Mouse (Mus musculus) forebrain, embryonic 15.5 days (tissue): ENCODE results near the gene Bpnt1. TPM values are rescaled to one million over a fixed set of nuclear protein-coding genes. Genes with fewer than 3 reads are reported as not detected.

Experiments used
- ATAC-seq: fragments of 200-750 bp; cut with Nextera tagmentation; replicated peaks from 2 replicates; pipeline ENCODE4 v1.8.0; 2017; ENCODE audit warnings: mild to moderate bottlenecking, moderate TSS enrichment, moderate library complexity
- H3K27ac ChIP-seq: fragments of 300-500 bp; sonication (generic); replicated peaks from 2 replicates; pipeline ENCODE4 v1.5.1; 2015; ENCODE audit warnings: mild to moderate bottlenecking, inconsistent platforms
- H3K27me3 ChIP-seq: fragments of 300-500 bp; sonication (generic); 2 replicates; pipeline ENCODE4 v1.6.1; 2015; ENCODE audit warnings: inconsistent platforms
- H3K36me3 ChIP-seq: fragments of 300-500 bp; sonication (generic); 2 replicates; pipeline ENCODE4 v1.6.1; 2015; ENCODE audit warnings: mild to moderate bottlenecking, inconsistent platforms
- H3K4me1 ChIP-seq: fragments of 300-500 bp; sonication (generic); 2 replicates; pipeline ENCODE4 v1.6.1; 2015; ENCODE audit warnings: inconsistent platforms
- H3K4me2 ChIP-seq: fragments of 300-500 bp; sonication (generic); replicated peaks from 2 replicates; pipeline ENCODE4 v1.6.1; 2015; ENCODE audit warnings: mild to moderate bottlenecking, inconsistent platforms
- H3K4me3 ChIP-seq: fragments of 300-500 bp; sonication (generic); 2 replicates; pipeline ENCODE4 v1.5.1; 2015; ENCODE audit warnings: mild to moderate bottlenecking, inconsistent platforms
- H3K9ac ChIP-seq: fragments of 300-500 bp; sonication (generic); replicated peaks from 2 replicates; pipeline ENCODE4 v1.6.1; 2015; ENCODE audit warnings: mild to moderate bottlenecking, inconsistent platforms
- H3K9me3 ChIP-seq: fragments of 300-500 bp; sonication (generic); 2 replicates; pipeline ENCODE4 v1.6.1; 2016; ENCODE audit warnings: inconsistent platforms
- WGBS: fragments of 180-500 bp; shearing (Covaris S2); methylation state at CpG from one replicate; pipeline ENCODE4 v1.1.7; 2015; ENCODE audit warnings: mixed read lengths; 5-methylcytosine and 5-hydroxymethylcytosine counted together
- polyA plus RNA-seq: library from polyadenylated mRNA; unstranded; fragments of >200 nt; fragmentation: Nextera tagmentation; extraction: Ambion mirVana; gene quantifications from 2 replicates; pipeline ENCODE4 v1.2.1, GENCODE M21; 2015

Bpnt1 gene
- 34.5 and 40.9 TPM in 2 replicates for polyA plus RNA-seq

DNA sequence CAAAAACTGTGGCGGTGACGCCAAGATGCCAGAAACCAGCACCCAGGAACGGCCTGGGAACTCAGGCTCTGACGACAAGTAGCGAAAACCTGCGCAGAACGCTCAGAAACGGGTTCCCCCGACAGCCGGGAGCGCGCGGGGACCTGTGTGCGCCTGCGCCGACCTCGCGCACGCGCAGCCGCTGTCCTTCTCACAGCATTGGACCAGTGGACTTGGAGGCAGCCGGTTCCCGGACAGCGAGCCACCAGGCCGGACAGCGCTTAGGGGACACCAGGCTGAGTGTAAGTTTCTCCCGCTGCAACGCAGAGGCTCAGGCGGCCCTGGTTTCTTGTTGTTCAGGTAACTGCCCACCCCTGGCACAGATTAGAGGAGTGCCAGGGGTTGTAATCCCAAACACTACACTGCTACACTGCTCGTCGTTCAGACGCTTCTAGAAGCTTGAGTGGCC lies at the start of gene Bpnt1:
Bpnt1 (plus strand) TSS at position 167 of the 448 bp plus-strand sequence.
- H3K4me2 ChIP-seq = peak within 1 kb of the TSS; percentile 49
- peak within 1 kb of the TSS; percentile 58 for H3K4me3 ChIP-seq
- WGBS = under 1% methylated on average over 32 of the region's 32 CpGs
- H3K27ac ChIP-seq = peak within 1 kb of the TSS; percentile 91
- H3K9me3 ChIP-seq = no peaks in the 10 kb centered on the region
- no peaks in the 10 kb centered on the region for H3K27me3 ChIP-seq
- peak within 1 kb of the TSS; percentile 63 for H3K9ac ChIP-seq
- H3K36me3 ChIP-seq = peaks cover 2% of the 10 kb centered on the region
- H3K4me1 ChIP-seq = peaks cover 41% of the 10 kb centered on the region
- peak; percentile 84 for ATAC-seq

DNA sequence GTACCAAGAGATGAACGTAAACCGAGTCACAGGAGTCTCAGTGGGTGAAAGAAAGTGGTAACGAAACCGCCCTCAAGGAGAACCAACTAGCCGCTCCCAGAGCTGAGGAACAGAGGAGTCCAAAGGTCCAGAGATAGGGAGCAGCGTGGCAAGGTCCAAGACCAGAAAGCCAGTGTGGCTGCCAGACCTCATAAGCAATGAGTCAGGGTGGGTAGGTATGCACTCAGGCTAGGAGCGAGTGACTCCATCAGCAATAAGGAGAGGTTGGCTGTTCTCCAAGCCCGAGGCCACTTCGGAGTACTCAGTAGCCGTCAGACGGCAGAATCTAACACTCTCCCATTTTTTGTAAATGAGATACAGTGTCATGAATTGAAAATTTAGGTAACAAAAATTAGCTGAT lies 49.1 kb upstream of the Bpnt1 start:
- Histone ChIP-seq H3K36me3 (peaks cover 74% of the 10 kb centered on the region), H3K27me3 (no peaks in the 10 kb centered on the region), H3K9ac (no peak overlapping the region), H3K4me2 (no peak overlapping the region), H3K27ac (no peak overlapping the region), H3K9me3 (no peaks in the 10 kb centered on the region), H3K4me1 (peaks cover 16% of the 10 kb centered on the region), H3K4me3 (no peak overlapping the region)
- ATAC-seq = no peak
- 88% methylated on average over 11 of the region's 11 CpGs for WGBS

DNA sequence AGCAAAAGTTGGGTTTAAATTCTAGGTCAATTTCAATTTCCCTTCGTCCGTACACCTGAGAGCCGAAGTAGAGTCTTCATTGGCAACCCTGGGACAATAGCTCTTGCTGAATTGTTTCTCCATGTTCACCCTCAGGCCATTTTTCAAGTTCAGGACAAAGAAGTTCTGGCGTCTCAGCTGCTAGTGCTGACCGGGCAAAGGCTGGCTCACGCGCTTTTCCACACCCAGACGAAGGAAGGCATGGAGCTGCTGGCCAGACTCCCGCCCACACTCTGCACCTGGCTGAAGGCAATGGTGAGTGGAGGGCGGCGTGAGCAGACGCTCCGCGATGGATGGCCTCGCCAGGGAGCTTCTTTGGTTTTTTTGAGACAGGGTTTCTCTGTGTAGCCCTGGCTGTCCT lies 48.7 kb upstream of the Bpnt1 start:
- WGBS = 91% methylated on average over 15 of the region's 15 CpGs
- Histone ChIP-seq H3K27ac (no peak overlapping the region), H3K4me1 (peaks cover 16% of the 10 kb centered on the region), H3K9me3 (no peaks in the 10 kb centered on the region), H3K27me3 (no peaks in the 10 kb centered on the region), H3K9ac (no peak overlapping the region), H3K4me2 (no peak overlapping the region), H3K36me3 (peaks cover 74% of the 10 kb centered on the region), H3K4me3 (no peak overlapping the region)
- no peak for ATAC-seq

DNA sequence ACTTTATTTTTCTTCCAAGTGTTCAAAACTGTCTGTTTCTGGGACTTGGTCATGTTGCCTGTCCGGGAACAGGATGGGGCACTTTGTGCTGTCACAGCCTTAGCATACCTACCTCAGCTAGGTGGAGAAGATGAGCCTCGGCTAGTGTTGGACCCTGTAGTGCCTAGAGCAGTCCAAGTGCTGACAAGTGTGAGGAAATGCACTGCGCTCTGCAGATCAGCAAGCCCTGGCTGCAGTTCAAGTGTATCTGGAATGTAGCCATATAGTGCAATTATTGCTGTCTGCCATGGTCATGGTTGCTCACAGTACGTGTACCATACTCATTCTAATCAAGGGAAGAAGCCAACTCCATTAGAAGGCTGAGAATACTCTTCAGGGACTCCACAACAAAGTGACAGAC lies 47.2 kb upstream of the Bpnt1 start:
- WGBS = 36% methylated on average over 4 of the region's 4 CpGs
- Histone ChIP-seq H3K4me1 (peaks cover 16% of the 10 kb centered on the region), H3K27ac (peak overlapping the region; percentile 61), H3K4me2 (no peak overlapping the region), H3K9me3 (no peaks in the 10 kb centered on the region), H3K36me3 (peaks cover 63% of the 10 kb centered on the region), H3K4me3 (no peak overlapping the region), H3K9ac (no peak overlapping the region), H3K27me3 (no peaks in the 10 kb centered on the region)
- ATAC-seq = peak; percentile 87

DNA sequence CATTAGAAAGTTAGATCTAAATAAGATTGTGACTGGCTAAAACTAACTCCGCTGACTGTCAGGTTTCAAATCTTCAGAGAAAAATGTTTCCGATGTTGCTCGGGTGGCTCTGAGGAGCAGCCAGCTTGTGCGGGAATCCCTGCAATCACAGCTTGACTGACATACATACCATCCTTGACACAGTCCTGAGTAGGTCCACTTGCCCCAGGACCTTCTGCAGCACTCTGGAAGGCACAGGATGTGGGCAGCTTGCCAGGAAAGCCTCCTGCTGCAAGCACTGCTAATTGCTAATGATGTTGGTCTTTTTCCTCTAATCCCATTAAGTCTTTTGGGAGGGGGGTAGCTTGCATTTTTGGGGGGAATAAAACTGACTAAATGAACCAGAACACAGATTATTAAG lies 46.8 kb upstream of the Bpnt1 start:
- no peak overlapping the region for H3K9ac ChIP-seq
- WGBS = 53% methylated on average over 4 of the region's 4 CpGs
- H3K4me1 ChIP-seq = peaks cover 16% of the 10 kb centered on the region
- H3K27ac ChIP-seq = peak overlapping the region; percentile 61
- H3K27me3 ChIP-seq = no peaks in the 10 kb centered on the region
- ATAC-seq = peak; percentile 84
- H3K9me3 ChIP-seq = no peaks in the 10 kb centered on the region
- no peak overlapping the region for H3K4me2 ChIP-seq
- no peak overlapping the region for H3K4me3 ChIP-seq
- peaks cover 59% of the 10 kb centered on the region for H3K36me3 ChIP-seq

DNA sequence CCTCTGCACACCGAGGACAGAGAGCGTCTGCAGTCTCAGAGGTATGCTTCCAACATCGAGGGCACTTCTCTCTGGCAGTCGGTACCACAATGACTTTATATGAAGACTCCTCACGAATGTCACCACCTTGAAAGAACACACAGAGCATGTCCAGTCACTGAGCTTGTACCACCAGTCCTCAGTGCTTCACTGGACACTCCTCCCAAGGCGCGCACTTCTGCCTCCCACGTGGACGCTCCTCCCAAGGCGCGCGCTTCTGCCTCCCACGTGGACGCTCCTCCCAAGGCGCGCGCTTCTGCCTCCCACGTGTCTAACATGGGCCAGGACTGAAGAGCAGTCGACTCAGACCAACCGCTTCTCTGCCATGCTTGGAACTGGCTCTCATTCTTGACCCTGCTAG lies 44.9 kb upstream of the Bpnt1 start:
- Histone ChIP-seq H3K36me3 (peaks cover 66% of the 10 kb centered on the region), H3K9ac (no peak overlapping the region), H3K4me1 (peaks cover 16% of the 10 kb centered on the region), H3K27ac (no peak overlapping the region), H3K4me3 (no peak overlapping the region), H3K4me2 (no peak overlapping the region), H3K27me3 (no peaks in the 10 kb centered on the region), H3K9me3 (no peaks in the 10 kb centered on the region)
- 94% methylated on average over 20 of the region's 20 CpGs for WGBS
- no peak for ATAC-seq

DNA sequence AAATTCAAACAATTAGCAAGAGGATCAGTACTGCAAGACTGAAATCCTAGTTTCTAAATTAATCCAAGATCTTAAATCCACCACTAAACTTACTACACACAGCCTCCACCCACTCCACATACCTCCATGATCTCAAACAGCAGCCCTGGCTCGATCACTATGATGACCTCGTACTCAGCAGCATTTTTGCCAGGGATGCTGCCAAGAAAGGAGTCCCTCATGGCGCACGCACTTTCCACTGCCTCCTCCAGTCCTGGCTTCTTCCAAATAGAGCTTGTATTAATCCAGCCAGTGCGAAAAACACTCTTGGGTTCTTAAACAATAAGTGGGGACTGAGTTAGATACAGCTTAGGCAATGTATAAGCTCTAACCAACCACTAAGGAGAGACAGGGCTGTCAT lies 42.7 kb upstream of the Bpnt1 start:
- WGBS = 74% methylated on average over 5 of the region's 5 CpGs
- no peak overlapping the region for H3K4me3 ChIP-seq
- H3K27me3 ChIP-seq = no peaks in the 10 kb centered on the region
- no peak overlapping the region for H3K27ac ChIP-seq
- H3K9ac ChIP-seq = no peak overlapping the region
- no peak overlapping the region for H3K4me2 ChIP-seq
- H3K4me1 ChIP-seq = peaks cover 14% of the 10 kb centered on the region
- peaks cover 64% of the 10 kb centered on the region for H3K36me3 ChIP-seq
- H3K9me3 ChIP-seq = no peaks in the 10 kb centered on the region
- no peak for ATAC-seq

DNA sequence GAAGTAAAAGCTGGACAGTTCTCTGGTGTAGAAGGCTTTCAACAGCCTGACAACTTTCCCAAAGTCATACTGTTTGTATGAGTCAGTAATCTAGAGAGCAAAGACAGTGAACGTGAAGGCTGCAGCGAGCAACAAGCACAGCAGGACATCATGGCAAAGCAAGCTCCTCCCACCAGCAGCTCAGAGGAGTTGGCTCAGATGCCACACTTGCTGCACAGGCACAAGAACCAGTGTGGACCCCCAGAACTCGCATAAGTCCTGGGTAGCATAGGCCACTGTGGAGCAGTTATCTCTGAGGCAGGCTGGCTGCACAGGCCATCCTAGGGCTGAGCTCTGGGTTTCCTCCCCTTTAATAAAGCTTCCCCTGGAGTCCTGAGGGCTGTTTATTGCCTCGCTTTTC lies 40.6 kb upstream of the Bpnt1 start:
- no peak for ATAC-seq
- WGBS = 70% methylated on average over 4 of the region's 4 CpGs
- Histone ChIP-seq H3K27me3 (no peaks in the 10 kb centered on the region), H3K4me1 (no peaks in the 10 kb centered on the region), H3K27ac (no peak overlapping the region), H3K36me3 (peaks cover 67% of the 10 kb centered on the region), H3K9ac (no peak overlapping the region), H3K4me2 (no peak overlapping the region), H3K4me3 (no peak overlapping the region), H3K9me3 (no peaks in the 10 kb centered on the region)

DNA sequence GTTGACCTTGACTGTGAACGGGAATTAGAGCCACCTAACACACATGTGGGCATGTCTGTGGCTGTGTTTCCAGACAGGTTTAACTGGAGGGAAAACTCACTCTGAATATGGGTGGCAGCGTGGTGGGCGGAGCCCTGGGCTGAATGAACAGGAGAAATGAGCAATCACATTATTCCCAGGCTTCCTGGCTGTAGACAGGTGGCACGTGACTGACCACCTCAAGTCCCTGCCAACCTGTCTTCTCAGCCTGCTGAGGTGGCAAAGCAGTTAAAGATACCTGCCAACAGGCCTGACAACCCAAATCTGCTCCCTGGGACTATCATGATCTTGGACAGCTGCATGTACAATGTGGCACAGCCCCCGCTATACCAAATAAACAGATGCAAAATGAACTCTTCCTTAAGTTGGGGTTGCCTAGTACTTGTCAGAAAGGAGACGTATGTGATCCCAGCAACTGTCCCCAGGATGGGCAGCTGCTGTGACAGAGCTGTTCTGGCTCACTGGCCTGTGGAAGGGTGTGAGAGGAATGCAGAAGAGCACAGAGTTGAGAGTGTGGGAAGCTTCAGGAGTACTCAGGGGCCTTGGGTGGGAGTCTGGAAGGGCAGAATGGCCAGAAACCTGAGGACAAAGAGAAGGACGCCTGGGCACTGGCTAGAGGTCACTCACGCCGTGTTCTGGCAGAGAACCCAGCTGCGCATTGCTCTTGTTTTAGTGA lies 39.1 kb upstream of the Bpnt1 start:
- WGBS = 90% methylated on average over 10 of the region's 10 CpGs
- Histone ChIP-seq H3K27ac (no peak overlapping the region), H3K36me3 (peaks cover 65% of the 10 kb centered on the region), H3K9ac (no peak overlapping the region), H3K9me3 (no peaks in the 10 kb centered on the region), H3K4me1 (no peaks in the 10 kb centered on the region), H3K4me3 (no peak overlapping the region), H3K27me3 (no peaks in the 10 kb centered on the region), H3K4me2 (no peak overlapping the region)
- ATAC-seq = no peak

DNA sequence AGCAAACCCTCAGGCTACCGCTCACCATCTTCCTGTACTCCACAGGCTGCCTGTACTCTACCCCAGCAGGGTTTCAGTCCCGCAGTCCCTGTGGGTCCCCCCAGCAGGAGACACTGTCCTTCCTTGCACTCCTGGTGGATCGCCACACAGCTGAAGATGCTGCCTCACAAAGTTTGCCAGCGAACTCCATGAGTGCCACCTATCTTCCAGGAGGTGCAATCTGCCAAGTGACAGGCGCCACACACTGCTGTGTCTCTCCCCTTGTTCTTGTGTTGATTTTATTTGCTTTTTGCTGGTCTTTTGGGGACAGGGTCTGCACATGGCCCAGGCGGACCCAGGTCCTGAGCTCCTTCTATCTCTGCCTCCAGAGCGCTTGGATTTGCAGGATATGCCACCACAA lies 35.1 kb upstream of the Bpnt1 start:
- peaks cover 53% of the 10 kb centered on the region for H3K36me3 ChIP-seq
- H3K4me2 ChIP-seq = no peak overlapping the region
- no peak overlapping the region for H3K4me3 ChIP-seq
- no peak overlapping the region for H3K27ac ChIP-seq
- ATAC-seq = no peak
- H3K4me1 ChIP-seq = no peaks in the 10 kb centered on the region
- no peaks in the 10 kb centered on the region for H3K9me3 ChIP-seq
- no peaks in the 10 kb centered on the region for H3K27me3 ChIP-seq
- H3K9ac ChIP-seq = no peak overlapping the region
- WGBS = 93% methylated on average over 7 of the region's 7 CpGs

DNA sequence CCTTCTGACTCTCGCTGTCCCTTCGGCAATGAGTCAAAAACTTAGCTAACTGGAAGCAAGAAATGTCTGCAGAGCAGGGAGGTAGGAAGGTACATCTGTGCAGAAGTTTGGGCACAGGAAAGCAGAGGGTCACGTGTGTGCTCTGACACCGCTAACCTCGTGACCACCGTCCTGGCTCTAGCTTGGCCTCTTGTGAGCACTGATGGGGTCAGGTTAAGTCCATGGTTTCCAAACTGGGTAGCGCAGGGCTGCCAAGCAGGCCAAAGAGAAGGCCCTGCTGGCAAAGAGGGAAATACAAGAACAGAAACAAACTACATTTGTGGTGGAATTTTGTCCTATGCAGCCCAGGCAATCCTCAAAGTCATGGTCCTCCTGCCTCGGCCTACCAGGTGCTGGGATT lies 33.5 kb upstream of the Bpnt1 start:
- no peak overlapping the region for H3K4me2 ChIP-seq
- no peaks in the 10 kb centered on the region for H3K27me3 ChIP-seq
- no peaks in the 10 kb centered on the region for H3K4me1 ChIP-seq
- no peak for ATAC-seq
- H3K36me3 ChIP-seq = peaks cover 47% of the 10 kb centered on the region
- no peak overlapping the region for H3K4me3 ChIP-seq
- WGBS = 93% methylated on average over 8 of the region's 8 CpGs
- H3K9ac ChIP-seq = no peak overlapping the region
- no peak overlapping the region for H3K27ac ChIP-seq
- no peaks in the 10 kb centered on the region for H3K9me3 ChIP-seq

DNA sequence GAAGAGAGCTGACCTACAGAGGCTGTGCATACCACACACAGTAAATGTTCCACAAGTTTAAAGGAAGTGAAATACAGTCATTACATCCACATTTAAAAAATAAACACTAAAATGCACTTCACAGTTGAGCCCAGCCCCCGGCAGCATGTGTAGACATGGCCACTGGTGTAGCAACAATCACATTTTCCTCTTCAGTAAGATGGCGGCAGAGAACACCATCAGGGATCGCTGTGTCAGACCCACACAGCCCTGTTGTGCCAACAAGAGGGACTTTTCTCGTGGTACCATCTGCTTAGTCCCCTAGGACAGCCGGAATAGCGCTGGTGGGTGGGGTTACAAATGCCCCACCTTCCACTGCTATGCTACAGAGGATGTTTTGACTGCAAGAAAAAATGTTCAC lies 29.1 kb upstream of the Bpnt1 start:
- Histone ChIP-seq H3K4me3 (no peak overlapping the region), H3K9ac (no peak overlapping the region), H3K4me2 (no peak overlapping the region), H3K36me3 (peaks cover 18% of the 10 kb centered on the region; the same call in 1 of the 2 replicates), H3K9me3 (no peaks in the 10 kb centered on the region), H3K4me1 (no peaks in the 10 kb centered on the region), H3K27ac (no peak overlapping the region), H3K27me3 (no peaks in the 10 kb centered on the region)
- 89% methylated on average over 6 of the region's 6 CpGs for WGBS
- ATAC-seq = no peak

DNA sequence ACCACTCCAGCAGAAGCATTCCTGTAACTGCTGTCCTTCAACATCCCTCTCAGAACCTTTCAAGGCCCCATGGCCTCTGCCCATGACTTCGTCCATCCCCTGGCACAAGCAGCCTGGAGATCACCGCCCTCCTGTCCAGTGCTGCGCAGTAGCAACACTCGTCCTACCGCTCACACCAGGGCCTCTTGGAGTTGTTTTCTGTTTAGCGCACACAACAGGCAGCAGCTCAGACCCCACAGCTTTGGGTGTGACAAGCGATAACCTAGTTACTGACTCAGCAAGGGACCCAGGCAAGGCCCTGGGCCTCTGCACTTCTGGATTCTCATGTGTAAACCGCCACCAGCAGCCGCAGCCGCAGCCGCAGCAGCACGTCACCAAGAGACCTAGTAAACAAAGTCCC lies 25.1 kb upstream of the Bpnt1 start:
- Histone ChIP-seq H3K4me1 (no peaks in the 10 kb centered on the region), H3K9ac (no peak overlapping the region), H3K27ac (no peak overlapping the region), H3K4me3 (no peak overlapping the region), H3K9me3 (no peaks in the 10 kb centered on the region), H3K27me3 (no peaks in the 10 kb centered on the region), H3K4me2 (no peak overlapping the region), H3K36me3 (peaks cover 13% of the 10 kb centered on the region)
- no peak for ATAC-seq
- WGBS = 98% methylated on average over 12 of the region's 12 CpGs
